Mouse (Mus musculus) liver, embryonic 16.5 days (tissue): ENCODE data around the gene Gm17387. TPM values are rescaled to one million over a fixed set of nuclear protein-coding genes. Genes with fewer than 3 reads are reported as not detected.

Experiments used
- ATAC-seq: fragments of 200-750 bp; cut with Nextera tagmentation; 2 replicates; pipeline ENCODE4 v1.8.0; 2017; ENCODE audit warnings: low read depth, mild to moderate bottlenecking, moderate number of reproducible peaks, moderate library complexity
- H3K27ac ChIP-seq: fragments of 300-500 bp; sonication (generic); 2 replicates; pipeline ENCODE4 v1.5.1; 2014; ENCODE audit warnings: mild to moderate bottlenecking, low read length
- H3K27me3 ChIP-seq: fragments of 300-500 bp; sonication (generic); 2 replicates; pipeline ENCODE4 v1.6.1; 2014; ENCODE audit warnings: low read depth, low read length, mixed read lengths; ENCODE audit not compliant: control insufficient read depth, insufficient read depth
- H3K36me3 ChIP-seq: fragments of 300-500 bp; sonication (generic); 2 replicates; pipeline ENCODE4 v1.6.1; 2014; ENCODE audit warnings: mild to moderate bottlenecking; ENCODE audit not compliant: control insufficient read depth, insufficient read depth
- H3K4me1 ChIP-seq: fragments of 300-500 bp; sonication (generic); 2 replicates; pipeline ENCODE4 v1.6.1; 2014; ENCODE audit warnings: low read depth, low read length, mixed read lengths; ENCODE audit not compliant: control insufficient read depth
- H3K4me2 ChIP-seq: fragments of 300-500 bp; sonication (generic); 2 replicates; pipeline ENCODE4 v1.6.1; 2014; ENCODE audit warnings: low read depth, low read length, mixed read lengths
- H3K4me3 ChIP-seq: fragments of 300-500 bp; sonication (generic); 2 replicates; pipeline ENCODE4 v1.5.1; 2014; ENCODE audit warnings: low read depth, mild to moderate bottlenecking, low read length
- H3K9ac ChIP-seq: fragments of 300-500 bp; sonication (generic); 2 replicates; pipeline ENCODE4 v1.6.1; 2014; ENCODE audit warnings: low read depth, low read length
- H3K9me3 ChIP-seq: fragments of 300-500 bp; sonication (generic); replicated peaks from 2 replicates; pipeline ENCODE4 v1.6.1; 2016; ENCODE audit warnings: low read length; ENCODE audit not compliant: control insufficient read depth
- WGBS: fragments of 180-500 bp; shearing (Covaris S2); extraction: QIAGEN DNeasy Blood & Tissue Kit; methylation state at CpG from one replicate; pipeline ENCODE4 v1.1.7; 2014; ENCODE audit not compliant: insufficient replicate concordance; 5-methylcytosine and 5-hydroxymethylcytosine counted together
- polyA plus RNA-seq: library from polyadenylated mRNA; unstranded; fragments of >200 nt; fragmentation: Nextera tagmentation; extraction: Ambion mirVana; gene quantifications from 2 replicates; pipeline ENCODE4 v1.2.1, GENCODE M21; 2015

Gm17387 gene
- polyA plus RNA-seq, 1 experiment from 2014 or later = not detected

GRCm38 (mm10) chr7:141041661-141042060, 12.7 kb downstream of the Gm17387 start:
- ATAC-seq = no peak; the same call in 1 of the 2 replicates
- Histone ChIP-seq H3K4me2 (no peak overlapping the region), H3K36me3 (no peaks in the 10 kb centered on the region), H3K27me3 (no peaks in the 10 kb centered on the region), H3K9me3 (no peaks in the 10 kb centered on the region), H3K27ac (peak overlapping the region; percentile 35; the same call in 1 of the 2 replicates), H3K4me3 (no peak overlapping the region), H3K9ac (no peak overlapping the region), H3K4me1 (peaks cover 40% of the 10 kb centered on the region)
- 31% methylated on average over 5 of the region's 5 CpGs for WGBS

GRCm38 (mm10) chr7:141042539-141042938, 13.6 kb downstream of the Gm17387 start:
- peak overlapping the region; percentile 12; the same call in 1 of the 2 replicates for H3K4me2 ChIP-seq
- H3K9me3 ChIP-seq = no peaks in the 10 kb centered on the region
- 15% methylated on average over 4 of the region's 4 CpGs for WGBS
- H3K4me3 ChIP-seq = no peak overlapping the region
- ATAC-seq = peak; percentile 57
- H3K9ac ChIP-seq = no peak overlapping the region
- H3K4me1 ChIP-seq = peaks cover 48% of the 10 kb centered on the region
- H3K27ac ChIP-seq = peak overlapping the region; percentile 65
- H3K27me3 ChIP-seq = no peaks in the 10 kb centered on the region
- H3K36me3 ChIP-seq = no peaks in the 10 kb centered on the region

GRCm38 (mm10) chr7:141046931-141047580, 18.1 kb downstream of the Gm17387 start:
- no peaks in the 10 kb centered on the region for H3K9me3 ChIP-seq
- peak overlapping the region; percentile 19; the same call in 1 of the 2 replicates for H3K9ac ChIP-seq
- H3K27ac ChIP-seq = peak overlapping the region; percentile 76
- no peaks in the 10 kb centered on the region for H3K27me3 ChIP-seq
- peaks cover 39% of the 10 kb centered on the region for H3K4me1 ChIP-seq
- H3K4me3 ChIP-seq = peak overlapping the region; percentile 53; the same call in 1 of the 2 replicates
- peak; percentile 54 for ATAC-seq
- H3K4me2 ChIP-seq = peak overlapping the region; percentile 83
- WGBS = 21% methylated on average over 6 of the region's 6 CpGs
- H3K36me3 ChIP-seq = no peaks in the 10 kb centered on the region

GRCm38 (mm10) chr7:141047581-141048225, 18.8 kb downstream of the Gm17387 start:
- Histone ChIP-seq H3K27me3 (no peaks in the 10 kb centered on the region), H3K4me2 (peak overlapping the region; percentile 83), H3K9me3 (no peaks in the 10 kb centered on the region), H3K36me3 (no peaks in the 10 kb centered on the region), H3K9ac (peak overlapping the region; percentile 47), H3K27ac (peak overlapping the region; percentile 76), H3K4me1 (peaks cover 35% of the 10 kb centered on the region), H3K4me3 (peak overlapping the region; percentile 53)
- 9% methylated on average over 15 of the region's 19 CpGs for WGBS
- peak; percentile 70 for ATAC-seq

GRCm38 (mm10) chr7:141048226-141049218, 19.6 kb downstream of the Gm17387 start:
- Histone ChIP-seq H3K4me2 (peak overlapping the region; percentile 83), H3K4me3 (peak overlapping the region; percentile 53), H3K9me3 (no peaks in the 10 kb centered on the region), H3K27ac (peak overlapping the region; percentile 71), H3K27me3 (no peaks in the 10 kb centered on the region), H3K9ac (peak overlapping the region; percentile 47), H3K4me1 (peaks cover 26% of the 10 kb centered on the region), H3K36me3 (no peaks in the 10 kb centered on the region)
- peak; percentile 83 for ATAC-seq
- 4% methylated on average over 21 of the region's 21 CpGs for WGBS

GRCm38 (mm10) chr7:141049326-141049725, 20.4 kb downstream of the Gm17387 start:
- Histone ChIP-seq H3K4me3 (no peak overlapping the region), H3K36me3 (no peaks in the 10 kb centered on the region), H3K4me1 (peaks cover 24% of the 10 kb centered on the region), H3K27ac (no peak overlapping the region), H3K4me2 (no peak overlapping the region), H3K9ac (no peak overlapping the region), H3K9me3 (no peaks in the 10 kb centered on the region), H3K27me3 (no peaks in the 10 kb centered on the region)
- WGBS = 62% methylated on average over 2 of the region's 2 CpGs
- no peak for ATAC-seq

GRCm38 (mm10) chr7:141051060-141051685, 22.2 kb downstream of the Gm17387 start:
- H3K9ac ChIP-seq = no peak overlapping the region
- WGBS = 61% methylated on average over 17 of the region's 17 CpGs
- peaks cover 24% of the 10 kb centered on the region for H3K4me1 ChIP-seq
- ATAC-seq = no peak
- no peak overlapping the region for H3K4me3 ChIP-seq
- no peaks in the 10 kb centered on the region for H3K27me3 ChIP-seq
- no peak overlapping the region for H3K4me2 ChIP-seq
- no peaks in the 10 kb centered on the region for H3K9me3 ChIP-seq
- no peak overlapping the region for H3K27ac ChIP-seq
- H3K36me3 ChIP-seq = no peaks in the 10 kb centered on the region

- WGBS = 72% methylated on average over 4 of the region's 4 CpGs
- no peak overlapping the region for H3K4me3 ChIP-seq
- no peak overlapping the region for H3K9ac ChIP-seq
- H3K4me1 ChIP-seq = peaks cover 17% of the 10 kb centered on the region
- H3K27ac ChIP-seq = peak overlapping the region; percentile 24; the same call in 1 of the 2 replicates
- H3K9me3 ChIP-seq = no peaks in the 10 kb centered on the region
- H3K4me2 ChIP-seq = no peak overlapping the region
- ATAC-seq = no peak
- H3K27me3 ChIP-seq = 0 out of 2 replicates have a peak, but pooled peaks cover 1% of the 10 kb centered on the region
- no peaks in the 10 kb centered on the region for H3K36me3 ChIP-seq
These were observed 23.1 kb downstream of the Gm17387 start for GRCm38 (mm10) chr7:141052016-141052415.
